Mouse (Mus musculus) stomach, postnatal 0 days (tissue): ENCODE data around the gene 1700088E04Rik. TPM values are rescaled to one million over a fixed set of nuclear protein-coding genes. Genes with fewer than 3 reads are reported as not detected.

Source experiments
- ATAC-seq: fragments of 200-750 bp; cut with Nextera tagmentation; 2 replicates; pipeline ENCODE4 v1.8.0; 2017; ENCODE audit not compliant: low FRiP score, low TSS enrichment
- DNase-seq: peaks from one replicate; pipeline ENCODE4 v3.0.0-alpha.2; 2016; ENCODE audit warnings: low spot score
- H3K27ac ChIP-seq: fragments of 300-500 bp; sonication (generic); replicated peaks from 2 replicates; pipeline ENCODE4 v1.5.1; 2014; ENCODE audit warnings: mild to moderate bottlenecking, control low read depth
- H3K27me3 ChIP-seq: fragments of 300-500 bp; sonication (generic); 2 replicates; pipeline ENCODE4 v1.6.1; 2014; ENCODE audit warnings: low read length; ENCODE audit not compliant: control insufficient read depth, insufficient read depth
- H3K36me3 ChIP-seq: fragments of 300-500 bp; sonication (generic); 2 replicates; pipeline ENCODE4 v1.6.1; 2014; ENCODE audit warnings: low read length, mixed read lengths; ENCODE audit not compliant: control insufficient read depth, insufficient read depth
- H3K4me1 ChIP-seq: fragments of 300-500 bp; sonication (generic); replicated peaks from 2 replicates; pipeline ENCODE4 v1.6.1; 2014; ENCODE audit warnings: antibody characterized with exemption; ENCODE audit not compliant: control insufficient read depth, insufficient read depth
- H3K4me2 ChIP-seq: fragments of 300-500 bp; sonication (generic); replicated peaks from 2 replicates; pipeline ENCODE4 v1.6.1; 2014; ENCODE audit warnings: low read depth, mild to moderate bottlenecking, control low read depth, moderate library complexity
- H3K4me3 ChIP-seq: fragments of 300-500 bp; sonication (generic); 2 replicates; pipeline ENCODE4 v1.5.1; 2014; ENCODE audit warnings: low read depth, low read length, control low read depth
- H3K9ac ChIP-seq: fragments of 300-500 bp; sonication (generic); 2 replicates; pipeline ENCODE4 v1.6.1; 2014; ENCODE audit warnings: mild to moderate bottlenecking, low read length, control low read depth, mixed read lengths
- H3K9me3 ChIP-seq: fragments of 300-500 bp; sonication (generic); 2 replicates; pipeline ENCODE4 v1.6.1; 2016; ENCODE audit warnings: low read length; ENCODE audit not compliant: control insufficient read depth
- CTCF ChIP-seq: IDR thresholded peaks from 2 replicates; pipeline ENCODE4 v1.5.1; 2016; ENCODE audit warnings: antibody characterized with exemption, low read depth, mild to moderate bottlenecking, moderate library complexity
- EP300 ChIP-seq: optimal IDR thresholded peaks from 2 replicates; pipeline ENCODE3; 2016; ENCODE audit warnings: antibody characterized with exemption
- WGBS: fragments of 180-500 bp; shearing (Covaris S2); extraction: QIAGEN DNeasy Blood & Tissue Kit; methylation state at CpG from one replicate; pipeline ENCODE4 v1.1.7; 2014; 5-methylcytosine and 5-hydroxymethylcytosine counted together
- polyA plus RNA-seq: library from polyadenylated mRNA; unstranded; fragments of >200 nt; fragmentation: Nextera tagmentation; extraction: Ambion mirVana; gene quantifications from 2 replicates; pipeline ENCODE4 v1.2.1, GENCODE M21; 2015

1700088E04Rik gene
- 6.4 and 7.9 TPM in 2 replicates for polyA plus RNA-seq

DNA sequence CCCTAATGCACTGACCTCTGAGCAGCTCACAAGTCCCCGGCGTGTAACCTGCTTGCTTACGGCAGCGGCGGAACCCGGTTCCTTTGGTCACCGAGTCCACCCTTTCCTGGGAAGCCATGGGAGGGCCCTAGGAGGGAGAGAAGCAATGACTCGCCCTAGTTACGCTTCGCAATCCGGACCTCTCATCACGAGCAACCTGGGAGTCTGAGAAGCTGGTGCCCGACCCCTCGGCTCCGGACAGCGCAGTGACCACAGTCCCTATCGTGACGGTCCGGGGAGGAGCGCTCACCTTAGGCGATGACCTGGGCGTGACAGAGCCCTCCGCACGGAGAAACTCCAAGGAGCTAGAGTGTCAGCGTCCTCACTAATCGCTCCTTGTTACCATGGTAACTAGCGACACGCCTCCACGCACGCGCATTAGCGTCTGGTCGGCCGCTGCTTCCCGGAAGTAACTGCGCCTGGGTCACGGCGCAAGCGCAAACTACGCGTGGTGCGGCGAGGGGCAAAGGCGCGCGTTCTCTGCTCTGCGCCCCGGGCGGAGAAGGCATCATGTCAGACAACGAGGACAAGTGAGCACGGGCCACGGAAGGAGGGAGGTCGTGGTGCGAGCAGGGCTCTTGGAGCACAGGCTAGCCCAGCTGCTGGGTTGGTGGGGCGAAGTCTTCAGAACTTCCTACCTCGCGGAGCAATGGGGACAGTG, at the start of gene 1700088E04Rik, which contains the start of gene Polr2f:
1700088E04Rik (minus strand) TSS at position 388 of the 700 bp plus-strand sequence.
Polr2f (plus strand) TSS at position 144 of the 700 bp plus-strand sequence.
- ATAC-seq = peak; percentile 71

DNA sequence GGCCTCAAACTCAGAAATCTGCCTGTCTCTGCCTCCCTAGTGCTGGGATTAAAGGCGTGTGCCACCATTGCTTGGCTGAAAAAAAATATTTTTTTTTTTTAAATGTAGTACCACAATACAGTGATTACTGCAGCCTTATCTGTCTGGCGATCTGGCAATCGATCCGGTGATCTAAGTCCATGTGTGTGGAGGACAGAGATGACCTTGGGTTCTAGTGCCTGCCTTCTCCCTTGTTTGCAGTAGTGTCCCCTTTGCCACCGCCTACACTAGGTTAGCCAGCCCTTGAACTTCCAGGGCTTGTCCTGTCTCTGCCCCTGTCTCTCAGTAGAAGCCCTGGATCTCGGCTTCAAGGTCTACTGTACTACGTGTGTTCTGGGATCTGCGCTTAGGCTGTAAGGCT, 46.8 kb upstream of the 1700088E04Rik start:
- Histone ChIP-seq H3K9ac (no peak overlapping the region), H3K4me2 (no peak overlapping the region), H3K4me1 (no peaks in the 10 kb centered on the region), H3K36me3 (no peaks in the 10 kb centered on the region), H3K9me3 (no peaks in the 10 kb centered on the region), H3K27me3 (no peaks in the 10 kb centered on the region), H3K4me3 (no peak overlapping the region), H3K27ac (no peak overlapping the region)
- ATAC-seq (no peak), DNase-seq (no peak)
- TF ChIP-seq CTCF = no peak
- TF ChIP-seq EP300 = no peak
- 90% methylated on average over 8 of the region's 8 CpGs for WGBS

More for the DNA sequence above, at the start of gene 1700088E04Rik, which contains the start of gene Polr2f:
- no peak for TF ChIP-seq EP300
- no peak for TF ChIP-seq CTCF
- H3K4me1 ChIP-seq = no peaks in the 10 kb centered on the region
- peak; percentile 95 for DNase-seq
- peaks cover 4% of the 10 kb centered on the region; the same call in 1 of the 2 replicates for H3K36me3 ChIP-seq
- peak within 1 kb of the TSS; percentile 71 for H3K4me3 ChIP-seq
- peak within 1 kb of the TSS; percentile 69 for H3K27ac ChIP-seq
- peak within 1 kb of the TSS; percentile 88 for H3K4me2 ChIP-seq
- H3K9ac ChIP-seq = peak within 1 kb of the TSS; percentile 85
- under 1% methylated on average over 57 of the region's 57 CpGs for WGBS
- H3K9me3 ChIP-seq = no peaks in the 10 kb centered on the region
- no peaks in the 10 kb centered on the region for H3K27me3 ChIP-seq

DNA sequence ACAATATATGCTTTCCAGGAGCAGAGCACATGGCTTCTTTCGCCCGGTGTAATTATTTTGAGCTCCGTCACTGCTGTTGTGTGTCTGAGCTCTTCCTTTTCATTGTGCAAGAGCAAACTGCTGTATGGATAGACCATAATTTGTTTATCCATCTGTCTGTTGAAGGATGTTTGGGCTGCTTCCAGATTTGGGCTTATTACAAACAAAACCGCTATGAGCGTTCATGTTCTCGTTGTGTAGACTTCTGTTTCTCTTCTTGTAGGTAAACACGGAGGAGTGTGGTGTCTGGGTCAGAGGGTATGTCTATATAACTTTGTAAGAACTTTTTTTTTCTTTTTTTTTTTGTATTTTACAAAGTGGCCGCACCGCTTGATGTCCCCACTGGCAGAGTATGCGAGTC, 44.2 kb upstream of the 1700088E04Rik start:
- H3K27me3 ChIP-seq = no peaks in the 10 kb centered on the region

DNA sequence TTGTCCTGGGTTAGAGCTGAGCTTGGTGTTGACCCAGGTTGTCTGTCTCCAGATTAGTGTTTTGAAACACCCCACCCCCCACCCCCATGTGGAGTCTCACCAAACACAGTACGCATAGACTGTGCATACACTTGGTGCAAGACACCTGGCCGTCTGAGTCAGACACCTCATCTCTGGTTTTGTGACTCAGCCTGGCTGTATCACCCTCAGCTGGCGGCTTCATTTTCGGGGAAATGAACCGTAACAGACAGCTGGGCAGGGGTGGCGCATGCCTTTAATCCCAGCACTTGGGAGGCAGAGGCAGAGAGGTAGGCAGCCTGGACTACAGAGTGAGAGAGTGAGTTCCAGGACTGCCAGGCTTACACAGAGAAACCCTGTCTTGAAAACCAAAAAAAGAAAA, 35.9 kb upstream of the 1700088E04Rik start:
- Histone ChIP-seq H3K9me3 (no peaks in the 10 kb centered on the region), H3K4me1 (no peaks in the 10 kb centered on the region), H3K36me3 (no peaks in the 10 kb centered on the region), H3K4me3 (no peak overlapping the region), H3K9ac (no peak overlapping the region), H3K27ac (no peak overlapping the region), H3K4me2 (no peak overlapping the region), H3K27me3 (no peaks in the 10 kb centered on the region)
- 59% methylated on average over 6 of the region's 6 CpGs for WGBS
- ATAC-seq (peak; percentile 42; the same call in 1 of the 2 replicates), DNase-seq (no peak)
- no peak for TF ChIP-seq EP300
- no peak for TF ChIP-seq CTCF

More for the DNA sequence above, 44.2 kb upstream of the 1700088E04Rik start:
- Histone ChIP-seq H3K4me2 (no peak overlapping the region), H3K4me1 (no peaks in the 10 kb centered on the region), H3K9ac (no peak overlapping the region), H3K36me3 (no peaks in the 10 kb centered on the region), H3K4me3 (no peak overlapping the region), H3K9me3 (no peaks in the 10 kb centered on the region), H3K27ac (no peak overlapping the region)
- TF ChIP-seq EP300 (no peak), CTCF (no peak)
- no peak for ATAC-seq
- DNase-seq = no peak
- WGBS = 40% methylated on average over 10 of the region's 10 CpGs

DNA sequence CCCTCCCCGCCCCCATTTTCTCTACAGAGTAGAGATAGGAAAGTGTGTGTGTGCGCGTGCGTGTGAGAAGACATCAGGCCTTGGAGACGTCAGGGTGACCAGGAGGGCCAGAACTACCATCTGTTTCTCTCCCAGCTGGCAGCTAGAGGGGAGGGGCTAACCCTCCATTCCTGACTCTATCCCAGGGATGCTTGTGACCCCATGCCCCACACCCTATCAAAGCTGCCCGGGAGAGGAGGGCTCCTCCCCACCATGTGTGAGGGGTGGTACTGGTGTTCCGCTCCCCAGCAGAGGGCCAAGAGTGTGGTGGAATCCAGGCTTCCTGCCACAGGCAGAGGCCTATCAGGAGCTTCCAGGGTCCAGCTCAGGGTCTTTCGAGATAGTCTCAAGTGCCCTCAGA, 25.7 kb upstream of the 1700088E04Rik start:
- no peak overlapping the region for H3K27ac ChIP-seq
- ATAC-seq = no peak
- H3K27me3 ChIP-seq = peaks cover 6% of the 10 kb centered on the region; the same call in 1 of the 2 replicates
- no peaks in the 10 kb centered on the region for H3K36me3 ChIP-seq
- no peak overlapping the region for H3K9ac ChIP-seq
- no peak for TF ChIP-seq EP300
- no peak for TF ChIP-seq CTCF
- H3K9me3 ChIP-seq = no peaks in the 10 kb centered on the region
- H3K4me2 ChIP-seq = no peak overlapping the region
- no peak for DNase-seq
- H3K4me1 ChIP-seq = no peaks in the 10 kb centered on the region
- 57% methylated on average over 8 of the region's 8 CpGs for WGBS
- no peak overlapping the region for H3K4me3 ChIP-seq

DNA sequence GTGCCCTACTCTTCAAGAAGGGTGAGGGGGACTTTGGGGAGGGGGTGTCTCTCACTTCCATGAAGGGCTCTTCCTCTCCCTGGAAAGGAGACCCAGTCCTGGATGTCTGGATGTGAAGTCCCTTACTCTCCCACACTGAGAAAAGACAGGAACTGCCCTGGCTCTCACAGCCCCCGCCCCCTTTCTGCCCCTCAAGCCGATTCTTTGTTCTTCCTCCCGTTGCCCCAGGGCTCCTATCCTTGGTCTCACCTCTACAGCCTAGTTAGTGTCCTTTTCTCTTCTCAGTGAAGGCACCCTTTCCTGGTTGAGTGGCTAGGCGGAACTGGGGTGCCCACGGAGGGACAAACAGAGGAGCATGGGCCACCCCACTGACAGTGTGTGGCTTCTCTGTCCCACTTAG, 24.1 kb upstream of the 1700088E04Rik start, which contains the start of gene Sox10:
Sox10 (minus strand) TSS at position 101 of the 400 bp plus-strand sequence.
- Histone ChIP-seq H3K36me3 (no peaks in the 10 kb centered on the region), H3K4me2 (no peak within 1 kb of the TSS), H3K9ac (no peak within 1 kb of the TSS), H3K27ac (no peak within 1 kb of the TSS), H3K27me3 (peaks cover 6% of the 10 kb centered on the region; the same call in 1 of the 2 replicates), H3K4me3 (peak within 1 kb of the TSS; percentile 18; the same call in 1 of the 2 replicates), H3K9me3 (no peaks in the 10 kb centered on the region), H3K4me1 (no peaks in the 10 kb centered on the region)
- ATAC-seq (no peak), DNase-seq (no peak)
- TF ChIP-seq EP300 = no peak
- WGBS = 60% methylated on average over 5 of the region's 5 CpGs
